ENCODE assay signal across 13 mouse cellular contexts in the genomic region with DNA sequence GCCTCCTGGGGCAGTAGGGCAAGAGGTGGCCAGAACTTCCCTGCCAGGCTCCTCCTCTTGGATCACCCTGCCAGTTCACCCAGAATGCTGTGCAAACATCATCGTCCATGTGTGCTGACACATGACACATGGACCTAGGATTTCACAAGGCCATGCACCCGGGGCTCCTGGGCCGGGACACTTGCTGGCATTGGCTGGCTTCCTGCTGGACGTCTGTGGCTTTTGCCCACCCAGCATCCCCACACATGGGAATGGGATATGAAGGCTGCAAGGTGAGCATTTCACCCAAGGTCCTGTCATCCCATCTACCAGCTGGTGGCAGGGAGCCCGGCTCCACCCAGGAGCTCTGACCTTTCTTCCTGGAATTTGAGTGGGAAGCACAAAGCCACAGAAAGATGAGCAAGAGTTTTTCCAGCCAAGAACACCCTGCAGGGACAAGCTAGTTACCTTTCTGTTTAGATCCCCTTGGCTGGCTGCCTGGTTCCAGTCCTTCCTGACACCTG. TPM values are rescaled to one million over a fixed set of nuclear protein-coding genes. Genes with fewer than 3 reads are reported as not detected.
DNase-seq lines count a peak whose midpoint lies in the region; ATAC-seq and TF ChIP-seq lines count a peak whose summit lies in the region.
"Had no signal": no experiment of that assay in that cellular context is flagged by ENCODE, and none has a peak within 500 bp of the region (broad histone marks: within the 10 kb centered on the region; RNA-seq: fewer than 3 reads in every experiment).

No protein-coding gene starts in this region.

- no peaks in the 10 kb centered on the region for H3K36me3 ChIP-seq in liver, embryonic 15.5 days (replicated peaks)
- H3K36me3 ChIP-seq in liver, embryonic 11.5 days (ENCODE audit: control insufficient read depth, insufficient read depth, low read length), result no peaks in the 10 kb centered on the region
- H3K36me3 ChIP-seq in hindbrain, embryonic 13.5 days, result peaks cover 5% of the 10 kb centered on the region; the same call in 1 of the 2 replicates
- H3K36me3 ChIP-seq: neural tube, embryonic 15.5 days had no signal

- no peak overlapping the region for H3K4me3 ChIP-seq in liver, embryonic 15.5 days (replicated peaks)
- no peak overlapping the region for H3K4me3 ChIP-seq in liver, embryonic 11.5 days (ENCODE audit: low read depth, low read length)
- no peak overlapping the region for H3K4me3 ChIP-seq in cerebellum, adult 2 months (replicated peaks; ENCODE audit: insufficient read depth, low read depth, low read length)
- no peak overlapping the region for H3K4me3 ChIP-seq in hindbrain, embryonic 13.5 days
- H3K4me3 ChIP-seq: erythroblast, embryonic 14.5 days; heart, adult 2 months; megakaryocyte, embryonic 14.5 days; neural tube, embryonic 15.5 days had no signal

- 60% methylated on average over 5 of the region's 5 CpGs for WGBS in liver, embryonic 15.5 days (ENCODE audit: insufficient replicate concordance)
- WGBS in liver, embryonic 11.5 days, result 73% methylated on average over 5 of the region's 5 CpGs
- WGBS in cerebellum, adult 2 months, result 11% methylated on average over 5 of the region's 5 CpGs
- 78% methylated on average over 5 of the region's 5 CpGs for WGBS in hindbrain, embryonic 13.5 days

- TF ChIP-seq POLR2A in cerebellum, adult 2 months (IDR thresholded peaks at IDR 0.05; ENCODE audit: borderline replicate concordance, insufficient read depth, low read length), result no peak

- DNase-seq in liver, embryonic 11.5 days (ENCODE audit: low spot score), result no peak
- DNase-seq in cerebellum, adult 2 months, result peak; percentile 75 to 89
- peak; percentile 84 to 88 for DNase-seq in kidney, postnatal 25 days
- DNase-seq in thymus, postnatal 0 days (ENCODE audit: low spot score), result no peak
- DNase-seq in embryo, embryonic 10 days (ENCODE audit: low spot score), result no peak

- ATAC-seq in liver, embryonic 15.5 days (ENCODE audit: insufficient read depth), result peak; percentile 44; the same call in 1 of the 2 replicates
- ATAC-seq in liver, embryonic 11.5 days (replicated peaks; ENCODE audit: low FRiP score), result no peak
- no peak for ATAC-seq in hindbrain, embryonic 13.5 days (ENCODE audit: low FRiP score)
- no peak for ATAC-seq in inflammation-experienced regulatory T-cells, adult 6 months

- peak overlapping the region; percentile 26; the same call in 1 of the 2 replicates for H3K27ac ChIP-seq in liver, embryonic 15.5 days (replicated peaks)
- no peak overlapping the region for H3K27ac ChIP-seq in liver, embryonic 11.5 days (ENCODE audit: low read depth, low read length)
- peak overlapping the region; percentile 52 for H3K27ac ChIP-seq in cerebellum, adult 2 months (ENCODE audit: insufficient read depth, low read length)
- no peak overlapping the region for H3K27ac ChIP-seq in hindbrain, embryonic 13.5 days
- H3K27ac ChIP-seq: heart, adult 2 months; hindbrain, embryonic 14.5 days; neural tube, embryonic 15.5 days had no signal

- no peak overlapping the region for H3K9ac ChIP-seq in liver, embryonic 15.5 days
- H3K9ac ChIP-seq in liver, embryonic 11.5 days (ENCODE audit: low read depth, low read length), result no peak overlapping the region
- no peak overlapping the region for H3K9ac ChIP-seq in hindbrain, embryonic 13.5 days
- H3K9ac ChIP-seq: hindbrain, embryonic 14.5 days; neural tube, embryonic 15.5 days had no signal

- TF ChIP-seq CTCF in cerebellum, adult 2 months (IDR thresholded peaks at IDR 0.05; ENCODE audit: borderline replicate concordance, insufficient read depth, low read depth, low read length), result no peak

- no peak overlapping the region for H3K4me2 ChIP-seq in liver, embryonic 15.5 days
- H3K4me2 ChIP-seq in liver, embryonic 11.5 days, result no peak overlapping the region
- H3K4me2 ChIP-seq in hindbrain, embryonic 13.5 days, result no peak overlapping the region
- H3K4me2 ChIP-seq: hindbrain, embryonic 14.5 days; neural tube, embryonic 15.5 days had no signal

- H3K9me3 ChIP-seq in liver, embryonic 15.5 days (replicated peaks), result no peaks in the 10 kb centered on the region
- H3K9me3 ChIP-seq in liver, embryonic 11.5 days (ENCODE audit: control insufficient read depth, low read length), result no peaks in the 10 kb centered on the region
- H3K9me3 ChIP-seq in hindbrain, embryonic 13.5 days, result no peaks in the 10 kb centered on the region
- H3K9me3 ChIP-seq: megakaryocyte, embryonic 14.5 days; neural tube, embryonic 15.5 days had no signal

- H3K4me1 ChIP-seq in liver, embryonic 15.5 days (replicated peaks), result peaks cover 6% of the 10 kb centered on the region; the same call in 1 of the 2 replicates
- H3K4me1 ChIP-seq in liver, embryonic 11.5 days (replicated peaks; ENCODE audit: control insufficient read depth, insufficient read depth, low read length), result no peaks in the 10 kb centered on the region
- H3K4me1 ChIP-seq in cerebellum, adult 2 months (ENCODE audit: control insufficient read depth, insufficient read depth, low read length), result peaks cover 11% of the 10 kb centered on the region; the same call in 1 of the 2 replicates
- peaks cover 14% of the 10 kb centered on the region for H3K4me1 ChIP-seq in hindbrain, embryonic 13.5 days (replicated peaks)

- peaks cover 9% of the 10 kb centered on the region; the same call in 1 of the 2 replicates for H3K27me3 ChIP-seq in liver, embryonic 15.5 days
- H3K27me3 ChIP-seq in liver, embryonic 11.5 days (replicated peaks; ENCODE audit: control insufficient read depth, insufficient read depth, low read length), result no peaks in the 10 kb centered on the region
- no peaks in the 10 kb centered on the region for H3K27me3 ChIP-seq in cerebellum, adult 2 months (ENCODE audit: control insufficient read depth, insufficient read depth, low read length)
- no peaks in the 10 kb centered on the region for H3K27me3 ChIP-seq in hindbrain, embryonic 13.5 days
- H3K27me3 ChIP-seq: neural tube, embryonic 15.5 days had no signal

RNA-seq across cellular contexts. Expression of gene Mical3, which starts 8.0 kb away (rescaled TPM):
- 8.7 and 11.5 TPM in 2 replicates for polyA plus RNA-seq in liver, embryonic 15.5 days (2015; fragmentation: Nextera tagmentation; extraction: Ambion mirVana)
- 16.6 and 20.2 TPM in 2 replicates for polyA plus RNA-seq in liver, embryonic 11.5 days (2014; fragmentation: Nextera tagmentation; extraction: Ambion mirVana)
- 75.7 and 82.7 TPM in 2 replicates for polyA plus RNA-seq in cerebellum, adult 2 months (2012; rRNA removed)
- 12.8 and 15.3 TPM in 2 replicates for polyA plus RNA-seq in thymus, postnatal 0 days (2015; fragmentation: Nextera tagmentation; extraction: Ambion mirVana)
- polyA plus RNA-seq in hindbrain, embryonic 13.5 days (2015; fragmentation: Nextera tagmentation; extraction: Ambion mirVana), result 33.8 and 34.5 TPM in 2 replicates
- polyA plus RNA-seq in inflammation-experienced regulatory T-cells, adult 6 months (2017; shearing (Covaris generic)), result 10 to 100 TPM in 1 of 3 experiments, 1 to 10 TPM in 2; 2.8 to 13.9 (median 8.0) TPM

Comparison
In these comparisons a context has a peak if more than half of its experiments do, and no peak if none do; other contexts are left out.
1. H3K27ac ChIP-seq: peak in liver, embryonic 15.5 days (single experiment) and cerebellum, adult 2 months (single experiment); none in liver, embryonic 11.5 days (single experiment) and hindbrain, embryonic 13.5 days (single experiment).
2. DNase-seq: peak in cerebellum, adult 2 months (2 of 2) and kidney, postnatal 25 days (2 of 2); none in liver, embryonic 11.5 days (single experiment), thymus, postnatal 0 days (single experiment) and embryo, embryonic 10 days (single experiment).